ENCODE assay signal across 8 mouse cellular contexts in genomic region chr11:3143984-3144383, GRCm38 (mm10). TPM values are rescaled to one million over a fixed set of nuclear protein-coding genes. Genes with fewer than 3 reads are reported as not detected.
DNase-seq lines count a peak whose midpoint lies in the region; ATAC-seq and TF ChIP-seq lines count a peak whose summit lies in the region.
"Not testable (repeated sequence)": the region's sequence is repeated elsewhere in the genome, so short reads cannot be mapped to it uniquely, and the experiment has no call there.

No protein-coding gene starts in this region.

- TF ChIP-seq EP300 in lung, postnatal 0 days (IDR thresholded peaks at IDR 0.05); stomach, postnatal 0 days (optimal IDR thresholded peaks at IDR 0.05): not testable (repeated sequence)

- H3K9ac ChIP-seq in forebrain, embryonic 11.5 days (ENCODE audit: low read length); liver, adult 2 months (ENCODE audit: low read depth, low read length); liver, embryonic 13.5 days; lung, postnatal 0 days (replicated peaks; ENCODE audit: low read depth); stomach, postnatal 0 days (ENCODE audit: low read length): not testable (repeated sequence)

- H3K36me3 ChIP-seq in forebrain, embryonic 11.5 days (ENCODE audit: control insufficient read depth, insufficient read depth, low read length); liver, adult 2 months (ENCODE audit: control insufficient read depth, insufficient read depth, low read length); liver, embryonic 13.5 days; lung, postnatal 0 days (ENCODE audit: insufficient read depth, low read length); stomach, postnatal 0 days (ENCODE audit: control insufficient read depth, insufficient read depth, low read length): not testable (repeated sequence)

- not testable (repeated sequence) for H3K4me1 ChIP-seq in cerebellum, adult 2 months (ENCODE audit: control insufficient read depth, insufficient read depth, low read length); forebrain, embryonic 11.5 days (replicated peaks; ENCODE audit: control insufficient read depth, insufficient read depth, low read length); liver, embryonic 13.5 days (replicated peaks); lung, postnatal 0 days (ENCODE audit: insufficient read depth, low read depth, low read length); stomach, postnatal 0 days (replicated peaks; ENCODE audit: control insufficient read depth, insufficient read depth)
- peaks cover 12% of the 10 kb centered on the region for H3K4me1 ChIP-seq in liver, adult 2 months (ENCODE audit: control insufficient read depth, insufficient read depth, low read length)

- ATAC-seq in forebrain, embryonic 11.5 days (replicated peaks; ENCODE audit: low FRiP score); lung, postnatal 0 days; stomach, postnatal 0 days (ENCODE audit: low FRiP score, low TSS enrichment): not testable (repeated sequence)
- peak; percentile 0; the same call in 1 of the 2 replicates for ATAC-seq in liver, embryonic 13.5 days (ENCODE audit: low read depth)
- ATAC-seq in megakaryocyte-erythroid progenitor cell, adult 5-6 weeks (replicated peaks; ENCODE audit: low FRiP score, low TSS enrichment, poor library complexity, severe bottlenecking) = peak; percentile 12

- DNase-seq in brain, adult 2 months (ENCODE audit: low read depth, low spot score) = peak; percentile 78
- peak; percentile 31 to 52 for DNase-seq in cerebellum, adult 2 months
- DNase-seq in forebrain, embryonic 11.5 days (ENCODE audit: low spot score) = peak; percentile 26
- DNase-seq in liver, adult 2 months (ENCODE audit: extremely low read depth, low read depth, low spot score) = peak; percentile 35
- DNase-seq in liver, embryonic 13.5 days = not testable (repeated sequence)
- DNase-seq in lung, postnatal 0 days (ENCODE audit: low spot score) = peak; percentile 13
- peak; percentile 42 for DNase-seq in stomach, postnatal 0 days (ENCODE audit: low spot score)

- not testable (repeated sequence) for TF ChIP-seq CTCF in cerebellum, adult 2 months (IDR thresholded peaks at IDR 0.05; ENCODE audit: borderline replicate concordance, insufficient read depth, low read depth, low read length); liver, adult 2 months (IDR thresholded peaks at IDR 0.05; ENCODE audit: low read depth, low read length); lung, postnatal 0 days (IDR thresholded peaks at IDR 0.05); stomach, postnatal 0 days (IDR thresholded peaks at IDR 0.05; ENCODE audit: low read depth)

- not testable (repeated sequence) for H3K79me2 ChIP-seq in liver, adult 2 months (ENCODE audit: control insufficient read depth, insufficient read depth, low read length)

- not testable (repeated sequence) for H3K27ac ChIP-seq in cerebellum, adult 2 months (ENCODE audit: insufficient read depth, low read length); forebrain, embryonic 11.5 days (ENCODE audit: low read depth, low read length); liver, adult 2 months (replicated peaks; ENCODE audit: insufficient read depth, low read depth, low read length); liver, embryonic 13.5 days; lung, postnatal 0 days (ENCODE audit: low read length); stomach, postnatal 0 days (replicated peaks)

- not testable (repeated sequence) for H3K9me3 ChIP-seq in forebrain, embryonic 11.5 days (ENCODE audit: control insufficient read depth, low read length); liver, embryonic 13.5 days (replicated peaks); lung, postnatal 0 days (ENCODE audit: low read length); stomach, postnatal 0 days (ENCODE audit: control insufficient read depth, low read length)

- TF ChIP-seq POLR2A in cerebellum, adult 2 months (IDR thresholded peaks at IDR 0.05; ENCODE audit: borderline replicate concordance, insufficient read depth, low read length); liver, adult 2 months (IDR thresholded peaks at IDR 0.05; ENCODE audit: extremely low read depth, insufficient read depth, low read length): not testable (repeated sequence)

- WGBS in cerebellum, adult 2 months = 22% methylated on average over 3 of the region's 3 CpGs
- WGBS in forebrain, embryonic 11.5 days = 78% methylated on average over 3 of the region's 3 CpGs
- WGBS in liver, adult 2 months = 57% methylated on average over 3 of the region's 3 CpGs
- 38% methylated on average over 3 of the region's 3 CpGs for WGBS in liver, embryonic 13.5 days (ENCODE audit: insufficient replicate concordance)
- 57% methylated on average over 3 of the region's 3 CpGs for WGBS in lung, postnatal 0 days
- 56% methylated on average over 3 of the region's 3 CpGs for WGBS in stomach, postnatal 0 days

- H3K27me3 ChIP-seq in cerebellum, adult 2 months (ENCODE audit: control insufficient read depth, insufficient read depth, low read length); forebrain, embryonic 11.5 days (ENCODE audit: control insufficient read depth, insufficient read depth, low read length); liver, adult 2 months (ENCODE audit: control insufficient read depth, insufficient read depth, low read length); liver, embryonic 13.5 days; lung, postnatal 0 days (replicated peaks; ENCODE audit: insufficient read depth, low read length); stomach, postnatal 0 days (ENCODE audit: control insufficient read depth, insufficient read depth, low read length): not testable (repeated sequence)

- not testable (repeated sequence) for H3K4me3 ChIP-seq in cerebellum, adult 2 months (replicated peaks; ENCODE audit: insufficient read depth, low read depth, low read length); forebrain, embryonic 11.5 days (ENCODE audit: low read depth, low read length); liver, adult 2 months (ENCODE audit: insufficient read depth, low read depth, low read length); liver, embryonic 13.5 days (replicated peaks); lung, postnatal 0 days (ENCODE audit: low read depth, low read length); stomach, postnatal 0 days (ENCODE audit: low read depth, low read length)

- H3K4me2 ChIP-seq in forebrain, embryonic 11.5 days (ENCODE audit: low read depth, low read length, severe bottlenecking); liver, embryonic 13.5 days; lung, postnatal 0 days (replicated peaks; ENCODE audit: low read depth, low read length); stomach, postnatal 0 days (replicated peaks; ENCODE audit: low read depth): not testable (repeated sequence)

RNA-seq across cellular contexts. Expression of gene Sfi1, which starts 49.3 kb away (rescaled TPM):
- polyA plus RNA-seq in cerebellum, adult 2 months (2012; rRNA removed) = 24.1 and 26.6 TPM in 2 replicates
- 12.9 and 14.9 TPM in 2 replicates for polyA plus RNA-seq in forebrain, embryonic 11.5 days (2014; fragmentation: Nextera tagmentation; extraction: Ambion mirVana)
- total RNA-seq in liver, adult 2 months (2014; rRNA removed) = 11.3 and 12.4 TPM in 2 replicates
- 9.9 and 12.4 TPM in 2 replicates for polyA plus RNA-seq in liver, adult 2 months (2012; rRNA removed)
- polyA plus RNA-seq in liver, embryonic 13.5 days (2015; fragmentation: Nextera tagmentation; extraction: Ambion mirVana) = 3.4 and 4.3 TPM in 2 replicates
- 7.9 and 8.3 TPM in 2 replicates for polyA plus RNA-seq in lung, postnatal 0 days (2015; fragmentation: Nextera tagmentation; extraction: Ambion mirVana)
- 28.6 and 31.4 TPM in 2 replicates for total RNA-seq in megakaryocyte-erythroid progenitor cell, adult 5-6 weeks (2014; fragmentation: Nextera tagmentation)
- 6.8 and 13.5 TPM in 2 replicates for total RNA-seq in megakaryocyte-erythroid progenitor cell, adult 5-6 weeks (2017)
- 5.7 and 7.4 TPM in 2 replicates for polyA plus RNA-seq in stomach, postnatal 0 days (2015; fragmentation: Nextera tagmentation; extraction: Ambion mirVana)

RNA-seq across cellular contexts. Expression of gene Eif4enif1, which starts 58.2 kb away (rescaled TPM):
- 57.4 and 59.0 TPM in 2 replicates for polyA plus RNA-seq in cerebellum, adult 2 months (2012; rRNA removed)
- 75.0 and 76.2 TPM in 2 replicates for polyA plus RNA-seq in forebrain, embryonic 11.5 days (2014; fragmentation: Nextera tagmentation; extraction: Ambion mirVana)
- 14.1 and 15.2 TPM in 2 replicates for total RNA-seq in liver, adult 2 months (2014; rRNA removed)
- 14.1 and 17.2 TPM in 2 replicates for polyA plus RNA-seq in liver, adult 2 months (2012; rRNA removed)
- 22.0 and 22.3 TPM in 2 replicates for polyA plus RNA-seq in liver, embryonic 13.5 days (2015; fragmentation: Nextera tagmentation; extraction: Ambion mirVana)
- polyA plus RNA-seq in lung, postnatal 0 days (2015; fragmentation: Nextera tagmentation; extraction: Ambion mirVana) = 17.7 and 19.3 TPM in 2 replicates
- 103 and 156 TPM in 2 replicates for total RNA-seq in megakaryocyte-erythroid progenitor cell, adult 5-6 weeks (2014; fragmentation: Nextera tagmentation)
- 58.1 and 86.4 TPM in 2 replicates for total RNA-seq in megakaryocyte-erythroid progenitor cell, adult 5-6 weeks (2017)
- 15.3 and 19.8 TPM in 2 replicates for polyA plus RNA-seq in stomach, postnatal 0 days (2015; fragmentation: Nextera tagmentation; extraction: Ambion mirVana)
